Mouse (Mus musculus): ENCODE data around the gene Chrm1. TPM values are rescaled to one million over a fixed set of nuclear protein-coding genes. Genes with fewer than 3 reads are reported as not detected.

Gene Chrm1
- polyA plus RNA-seq, 1 experiment from 2014 or later: 0.21 TPM

- TF ChIP-seq CTCF (IDR thresholded peaks at IDR 0.05) (no peak), EP300 (IDR thresholded peaks at IDR 0.05) (no peak)
- Histone ChIP-seq H3K36me3 (ENCODE audit: insufficient read depth, low read length) (peaks cover 32% of the 10 kb centered on the region), H3K4me3 (ENCODE audit: low read depth, low read length) (no peak overlapping the region), H3K9ac (replicated peaks; ENCODE audit: low read depth) (no peak overlapping the region), H3K9me3 (ENCODE audit: low read length) (no peaks in the 10 kb centered on the region), H3K27ac (ENCODE audit: low read length) (no peak overlapping the region), H3K27me3 (replicated peaks; ENCODE audit: insufficient read depth, low read length) (no peaks in the 10 kb centered on the region), H3K4me2 (replicated peaks; ENCODE audit: low read depth, low read length) (no peak overlapping the region), H3K4me1 (ENCODE audit: insufficient read depth, low read depth, low read length) (peaks cover 19% of the 10 kb centered on the region; the same call in 1 of the 2 replicates)
- no peak for DNase-seq (ENCODE audit: low spot score)
- ATAC-seq: no peak
- 90% methylated on average over 7 of the region's 7 CpGs for WGBS
Measured at GRCm38 (mm10) chr19:8706930-8707329, 43.3 kb downstream of the Chrm1 start.

- no peak for TF ChIP-seq CTCF (IDR thresholded peaks at IDR 0.05)
- no peak for TF ChIP-seq EP300 (IDR thresholded peaks at IDR 0.05)
- WGBS: 85% methylated on average over 8 of the region's 8 CpGs
- Histone ChIP-seq H3K4me1 (ENCODE audit: insufficient read depth, low read depth, low read length) (peaks cover 21% of the 10 kb centered on the region; the same call in 1 of the 2 replicates), H3K4me3 (ENCODE audit: low read depth, low read length) (no peak overlapping the region), H3K36me3 (ENCODE audit: insufficient read depth, low read length) (peaks cover 32% of the 10 kb centered on the region), H3K27me3 (replicated peaks; ENCODE audit: insufficient read depth, low read length) (no peaks in the 10 kb centered on the region), H3K27ac (ENCODE audit: low read length) (no peak overlapping the region), H3K4me2 (replicated peaks; ENCODE audit: low read depth, low read length) (no peak overlapping the region), H3K9ac (replicated peaks; ENCODE audit: low read depth) (no peak overlapping the region), H3K9me3 (ENCODE audit: low read length) (no peaks in the 10 kb centered on the region)
- no peak for DNase-seq (ENCODE audit: low spot score)
- ATAC-seq: no peak
Measured at GRCm38 (mm10) chr19:8708954-8709353, 45.4 kb downstream of the Chrm1 start.

GRCm38 (mm10) chr19:8710057-8710456 is 46.5 kb downstream of the Chrm1 start:
- DNase-seq (ENCODE audit: low spot score): peak; percentile 78
- Histone ChIP-seq H3K9me3 (ENCODE audit: low read length) (no peaks in the 10 kb centered on the region), H3K4me2 (replicated peaks; ENCODE audit: low read depth, low read length) (no peak overlapping the region; the same call in 1 of the 2 replicates), H3K36me3 (ENCODE audit: insufficient read depth, low read length) (peaks cover 32% of the 10 kb centered on the region), H3K27ac (ENCODE audit: low read length) (peak overlapping the region; percentile 48), H3K4me1 (ENCODE audit: insufficient read depth, low read depth, low read length) (peaks cover 21% of the 10 kb centered on the region; the same call in 1 of the 2 replicates), H3K9ac (replicated peaks; ENCODE audit: low read depth) (no peak overlapping the region; the same call in 1 of the 2 replicates), H3K4me3 (ENCODE audit: low read depth, low read length) (no peak overlapping the region), H3K27me3 (replicated peaks; ENCODE audit: insufficient read depth, low read length) (no peaks in the 10 kb centered on the region)
- 69% methylated on average over 2 of the region's 2 CpGs for WGBS
- no peak for ATAC-seq
- no peak for TF ChIP-seq EP300 (IDR thresholded peaks at IDR 0.05)
- TF ChIP-seq CTCF (IDR thresholded peaks at IDR 0.05): no peak

- H3K9me3 ChIP-seq (ENCODE audit: low read length): no peaks in the 10 kb centered on the region
- peak overlapping the region; percentile 94 for H3K27ac ChIP-seq (ENCODE audit: low read length)
- no peak for TF ChIP-seq EP300 (IDR thresholded peaks at IDR 0.05)
- H3K4me3 ChIP-seq (ENCODE audit: low read depth, low read length): peak overlapping the region; percentile 99
- peaks cover 32% of the 10 kb centered on the region for H3K36me3 ChIP-seq (ENCODE audit: insufficient read depth, low read length)
- peak overlapping the region; percentile 59 for H3K4me2 ChIP-seq (replicated peaks; ENCODE audit: low read depth, low read length)
- peak overlapping the region; percentile 88; the same call in 1 of the 2 replicates for H3K9ac ChIP-seq (replicated peaks; ENCODE audit: low read depth)
- peaks cover 21% of the 10 kb centered on the region; the same call in 1 of the 2 replicates for H3K4me1 ChIP-seq (ENCODE audit: insufficient read depth, low read depth, low read length)
- no peaks in the 10 kb centered on the region for H3K27me3 ChIP-seq (replicated peaks; ENCODE audit: insufficient read depth, low read length)
- ATAC-seq (no peak), DNase-seq (ENCODE audit: low spot score) (no peak)
- WGBS: 44% methylated on average over 4 of the region's 4 CpGs
Measured at GRCm38 (mm10) chr19:8711506-8711905, 47.9 kb downstream of the Chrm1 start.

GRCm38 (mm10) chr19:8711949-8712869 is 48.6 kb downstream of the Chrm1 start:
- Histone ChIP-seq H3K9me3 (ENCODE audit: low read length) (no peaks in the 10 kb centered on the region), H3K27ac (ENCODE audit: low read length) (peak overlapping the region; percentile 94), H3K36me3 (ENCODE audit: insufficient read depth, low read length) (peaks cover 32% of the 10 kb centered on the region), H3K9ac (replicated peaks; ENCODE audit: low read depth) (peak overlapping the region; percentile 88), H3K4me1 (ENCODE audit: insufficient read depth, low read depth, low read length) (peaks cover 21% of the 10 kb centered on the region; the same call in 1 of the 2 replicates), H3K4me3 (ENCODE audit: low read depth, low read length) (peak overlapping the region; percentile 99), H3K4me2 (replicated peaks; ENCODE audit: low read depth, low read length) (peak overlapping the region; percentile 59), H3K27me3 (replicated peaks; ENCODE audit: insufficient read depth, low read length) (no peaks in the 10 kb centered on the region)
- WGBS: 35% methylated on average over 10 of the region's 10 CpGs
- DNase-seq (ENCODE audit: low spot score): no peak
- no peak for ATAC-seq
- TF ChIP-seq CTCF (IDR thresholded peaks at IDR 0.05) (no peak), EP300 (IDR thresholded peaks at IDR 0.05) (no peak)

- ATAC-seq: peak; percentile 86
- H3K36me3 ChIP-seq (ENCODE audit: insufficient read depth, low read length): peaks cover 27% of the 10 kb centered on the region
- peak overlapping the region; percentile 94 for H3K27ac ChIP-seq (ENCODE audit: low read length)
- peak overlapping the region; percentile 99 for H3K4me3 ChIP-seq (ENCODE audit: low read depth, low read length)
- peaks cover 21% of the 10 kb centered on the region; the same call in 1 of the 2 replicates for H3K4me1 ChIP-seq (ENCODE audit: insufficient read depth, low read depth, low read length)
- H3K4me2 ChIP-seq (replicated peaks; ENCODE audit: low read depth, low read length): peak overlapping the region; percentile 59
- peak overlapping the region; percentile 88 for H3K9ac ChIP-seq (replicated peaks; ENCODE audit: low read depth)
- peak; percentile 98 for DNase-seq (ENCODE audit: low spot score)
- no peaks in the 10 kb centered on the region for H3K9me3 ChIP-seq (ENCODE audit: low read length)
- peak; percentile 91 for TF ChIP-seq EP300 (IDR thresholded peaks at IDR 0.05)
- TF ChIP-seq CTCF (IDR thresholded peaks at IDR 0.05): no peak
- WGBS: 1% methylated on average over 13 of the region's 13 CpGs
- no peaks in the 10 kb centered on the region for H3K27me3 ChIP-seq (replicated peaks; ENCODE audit: insufficient read depth, low read length)
Measured at GRCm38 (mm10) chr19:8712870-8713305, 49.3 kb downstream of the Chrm1 start.

Measured in lung, postnatal 0 days (tissue).